Mouse (Mus musculus): ENCODE measurements at regions not wholly inside any gene's neighbourhood (a gene's known extent, or its start where the extent isn't known, plus 50 kb on each side); places are given as distances from the start of the nearest gene placed in this dataset.
A peak's percentile ranks its signal among the peaks of the same experiment; 100 is the strongest.

DNA sequence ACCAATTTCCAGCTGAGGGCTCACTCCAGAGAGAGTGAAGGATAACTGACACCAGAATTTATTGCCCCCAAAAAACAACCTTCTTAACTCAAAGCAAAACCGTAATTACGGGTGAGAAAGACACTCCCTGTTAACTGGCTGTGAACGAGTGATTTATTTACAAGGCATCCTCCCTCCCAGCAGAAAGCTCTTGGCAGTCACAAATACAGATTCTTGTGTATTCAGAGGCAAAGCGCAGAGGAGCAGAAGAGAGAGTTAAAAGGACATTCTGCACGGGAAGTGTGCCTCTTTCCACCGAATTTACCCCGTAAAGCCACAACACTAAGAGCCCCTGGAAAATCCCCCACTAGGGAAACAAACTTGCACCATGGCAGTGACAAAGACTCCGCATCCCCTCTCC, 312.3 kb upstream of the Jarid2 start:
- DNase-seq, result no peak
- TF ChIP-seq POLR2A (IDR thresholded peaks at IDR 0.05; ENCODE audit: borderline replicate concordance, extremely low read depth, low read depth, low read length) (no peak), CTCF (IDR thresholded peaks at IDR 0.05; ENCODE audit: insufficient read depth, low read length) (no peak)
- Histone ChIP-seq H3K4me3 (replicated peaks; ENCODE audit: extremely low read depth, low read depth, low read length) (no peak overlapping the region), H3K4me1 (ENCODE audit: control insufficient read depth, insufficient read depth, low read length) (peaks cover 5% of the 10 kb centered on the region; the same call in 1 of the 2 replicates)
- WGBS, result 44% methylated on average over 8 of the region's 8 CpGs

DNA sequence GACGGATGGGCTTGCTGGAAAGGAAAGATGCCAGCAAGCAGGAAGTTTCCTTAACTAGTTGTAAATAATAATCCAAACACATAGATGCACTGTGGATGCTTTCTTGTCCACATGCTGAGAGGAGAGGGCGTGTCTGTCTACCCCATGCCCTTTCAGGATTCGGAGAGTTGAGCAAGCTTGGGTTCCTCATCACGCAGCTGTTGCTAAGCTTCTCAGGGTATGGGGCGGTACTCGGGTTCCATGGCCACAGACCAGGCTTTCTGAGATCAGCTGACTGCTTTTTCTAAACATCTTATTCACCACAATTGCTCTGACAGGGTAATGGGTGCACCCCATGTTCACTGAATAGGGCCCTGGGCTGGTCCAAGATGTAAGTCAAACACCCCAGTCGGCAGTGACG, 310.2 kb upstream of the Jarid2 start:
- no peak for DNase-seq
- TF ChIP-seq POLR2A (IDR thresholded peaks at IDR 0.05; ENCODE audit: borderline replicate concordance, extremely low read depth, low read depth, low read length) (no peak), CTCF (IDR thresholded peaks at IDR 0.05; ENCODE audit: insufficient read depth, low read length) (no peak)
- Histone ChIP-seq H3K4me3 (replicated peaks; ENCODE audit: extremely low read depth, low read depth, low read length) (no peak overlapping the region), H3K4me1 (ENCODE audit: control insufficient read depth, insufficient read depth, low read length) (peaks cover 5% of the 10 kb centered on the region; the same call in 1 of the 2 replicates)
- 81% methylated on average over 8 of the region's 8 CpGs for WGBS

GRCm38 (mm10) chr13:44419472-44420226, 309.6 kb upstream of the Jarid2 start:
- peak; percentile 30 for DNase-seq
- Histone ChIP-seq H3K4me3 (replicated peaks; ENCODE audit: extremely low read depth, low read depth, low read length) (no peak overlapping the region), H3K4me1 (ENCODE audit: control insufficient read depth, insufficient read depth, low read length) (peaks cover 5% of the 10 kb centered on the region; the same call in 1 of the 2 replicates)
- no peak for TF ChIP-seq CTCF (IDR thresholded peaks at IDR 0.05; ENCODE audit: insufficient read depth, low read length)
- TF ChIP-seq POLR2A (IDR thresholded peaks at IDR 0.05; ENCODE audit: borderline replicate concordance, extremely low read depth, low read depth, low read length), result no peak
- WGBS, result 25% methylated on average over 14 of the region's 15 CpGs

DNA sequence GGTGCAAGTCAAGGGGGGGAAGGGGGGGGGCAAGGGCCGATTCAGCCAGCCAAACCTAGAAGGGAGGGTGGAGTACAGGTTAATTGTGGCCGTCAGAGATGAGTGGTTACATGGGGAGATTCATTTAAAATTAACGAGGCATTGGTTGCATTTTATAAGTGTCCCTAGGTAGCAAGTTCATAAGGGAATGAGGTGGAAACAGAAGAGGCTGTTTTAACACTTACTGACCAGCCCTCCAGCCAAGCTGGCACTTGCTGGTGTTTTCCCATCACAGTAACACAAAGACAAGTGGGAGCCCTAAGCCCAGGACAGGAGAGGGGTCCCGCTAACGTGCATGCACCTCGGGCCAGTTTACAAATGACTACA, 309.1 kb upstream of the Jarid2 start:
- TF ChIP-seq POLR2A (IDR thresholded peaks at IDR 0.05; ENCODE audit: borderline replicate concordance, extremely low read depth, low read depth, low read length), result no peak
- TF ChIP-seq CTCF (IDR thresholded peaks at IDR 0.05; ENCODE audit: insufficient read depth, low read length), result no peak
- 41% methylated on average over 6 of the region's 6 CpGs for WGBS
- DNase-seq, result no peak
- Histone ChIP-seq H3K4me1 (ENCODE audit: control insufficient read depth, insufficient read depth, low read length) (peaks cover 5% of the 10 kb centered on the region; the same call in 1 of the 2 replicates), H3K4me3 (replicated peaks; ENCODE audit: extremely low read depth, low read depth, low read length) (no peak overlapping the region)

DNA sequence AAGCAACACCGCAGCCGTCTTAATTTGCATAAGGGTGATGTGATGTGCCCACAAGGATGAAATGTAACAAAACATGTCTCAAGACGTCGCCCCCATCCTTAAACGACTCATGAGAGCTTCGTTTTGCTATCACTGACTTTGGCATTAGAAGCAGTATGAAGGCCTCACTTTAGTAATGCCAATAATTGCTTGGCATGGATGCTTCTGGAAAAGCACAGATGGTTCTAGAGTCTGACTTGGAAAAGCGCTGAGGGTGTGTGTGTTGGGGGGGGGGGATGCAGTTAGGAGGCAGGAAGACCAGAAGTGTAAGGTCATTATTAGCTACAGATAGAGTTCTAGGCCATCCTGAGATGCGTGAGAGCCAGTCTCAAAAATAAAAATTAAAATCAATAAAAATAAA, 308.3 kb upstream of the Jarid2 start:
- H3K4me3 ChIP-seq (replicated peaks; ENCODE audit: extremely low read depth, low read depth, low read length), result no peak overlapping the region
- WGBS, result 96% methylated on average over 8 of the region's 8 CpGs
- TF ChIP-seq POLR2A (IDR thresholded peaks at IDR 0.05; ENCODE audit: borderline replicate concordance, extremely low read depth, low read depth, low read length), result no peak
- no peak for TF ChIP-seq CTCF (IDR thresholded peaks at IDR 0.05; ENCODE audit: insufficient read depth, low read length)

DNA sequence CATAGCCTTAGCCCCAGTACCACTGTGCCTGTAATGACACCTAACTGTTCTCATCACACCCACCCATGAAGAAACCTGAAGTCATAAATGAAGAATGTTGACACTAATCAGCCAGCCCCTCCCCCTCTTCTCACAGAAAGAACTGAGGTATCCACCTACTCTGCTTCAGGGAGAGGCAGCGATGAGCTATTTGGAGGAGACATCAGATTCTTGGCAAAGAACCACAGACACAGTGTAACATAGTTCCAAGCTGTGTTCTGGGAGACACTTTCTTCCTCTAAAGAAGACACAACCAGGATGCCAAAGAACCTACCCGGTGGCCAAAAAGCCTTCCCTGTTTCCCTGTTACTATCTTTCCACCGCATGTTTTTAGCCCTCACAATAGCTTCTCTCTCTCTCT, 307.8 kb upstream of the Jarid2 start:
- Histone ChIP-seq H3K4me3 (replicated peaks; ENCODE audit: extremely low read depth, low read depth, low read length) (no peak overlapping the region), H3K4me1 (ENCODE audit: control insufficient read depth, insufficient read depth, low read length) (peaks cover 5% of the 10 kb centered on the region; the same call in 1 of the 2 replicates)
- TF ChIP-seq POLR2A (IDR thresholded peaks at IDR 0.05; ENCODE audit: borderline replicate concordance, extremely low read depth, low read depth, low read length), result no peak
- TF ChIP-seq CTCF (IDR thresholded peaks at IDR 0.05; ENCODE audit: insufficient read depth, low read length), result no peak
- whole genome bisulfite sequencing, result 83% methylated on average over 3 of the region's 3 CpGs
- no peak for DNase-seq

More for the DNA sequence above, 308.3 kb upstream of the Jarid2 start:
- H3K4me1 ChIP-seq (ENCODE audit: control insufficient read depth, insufficient read depth, low read length), result peaks cover 5% of the 10 kb centered on the region; the same call in 1 of the 2 replicates
- no peak for DNase-seq

- Histone ChIP-seq H3K4me3 (replicated peaks; ENCODE audit: extremely low read depth, low read depth, low read length) (no peak overlapping the region), H3K4me1 (ENCODE audit: control insufficient read depth, insufficient read depth, low read length) (peaks cover 5% of the 10 kb centered on the region; the same call in 1 of the 2 replicates)
- WGBS, result 91% methylated on average over 5 of the region's 5 CpGs
- no peak for TF ChIP-seq POLR2A (IDR thresholded peaks at IDR 0.05; ENCODE audit: borderline replicate concordance, extremely low read depth, low read depth, low read length)
- TF ChIP-seq CTCF (IDR thresholded peaks at IDR 0.05; ENCODE audit: insufficient read depth, low read length), result no peak
- no peak for DNase-seq
Observed at GRCm38 (mm10) chr13:44421922-44422321, 307.4 kb upstream of the Jarid2 start.

- Histone ChIP-seq H3K4me3 (replicated peaks; ENCODE audit: extremely low read depth, low read depth, low read length) (no peak overlapping the region), H3K4me1 (ENCODE audit: control insufficient read depth, insufficient read depth, low read length) (no peaks in the 10 kb centered on the region)
- 88% methylated on average over 8 of the region's 8 CpGs for WGBS
- no peak for DNase-seq
- TF ChIP-seq CTCF (IDR thresholded peaks at IDR 0.05; ENCODE audit: insufficient read depth, low read length), result no peak
- TF ChIP-seq POLR2A (IDR thresholded peaks at IDR 0.05; ENCODE audit: borderline replicate concordance, extremely low read depth, low read depth, low read length), result no peak
Observed at GRCm38 (mm10) chr13:44430492-44430891, 298.8 kb upstream of the Jarid2 start.

- TF ChIP-seq POLR2A (IDR thresholded peaks at IDR 0.05; ENCODE audit: borderline replicate concordance, extremely low read depth, low read depth, low read length) (no peak), CTCF (IDR thresholded peaks at IDR 0.05; ENCODE audit: insufficient read depth, low read length) (no peak)
- Histone ChIP-seq H3K4me3 (replicated peaks; ENCODE audit: extremely low read depth, low read depth, low read length) (no peak overlapping the region), H3K4me1 (ENCODE audit: control insufficient read depth, insufficient read depth, low read length) (no peaks in the 10 kb centered on the region)
- no peak for DNase-seq
- 56% methylated on average over 1 of the region's 1 CpGs for WGBS
Observed at GRCm38 (mm10) chr13:44437709-44438108, 291.6 kb upstream of the Jarid2 start.

DNA sequence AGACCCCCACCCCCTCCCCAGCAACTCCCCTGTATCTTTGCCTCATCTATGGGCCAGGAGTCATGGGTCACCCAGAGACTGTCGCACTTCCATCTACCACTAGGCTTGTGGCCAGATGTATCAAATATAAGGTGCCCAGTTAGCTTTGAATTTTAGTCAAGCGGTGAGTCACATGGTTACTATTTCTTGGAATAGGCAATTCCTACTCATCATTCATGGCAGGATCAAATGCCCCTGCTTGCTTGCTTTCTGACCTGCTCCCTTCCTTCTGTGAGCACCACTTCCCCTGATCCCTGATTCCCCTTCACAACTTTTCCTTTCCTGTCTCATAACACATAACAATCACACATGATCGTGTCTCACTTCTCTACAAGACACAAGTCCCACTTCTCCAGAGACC, 288.2 kb upstream of the Jarid2 start:
- WGBS, result 89% methylated on average over 3 of the region's 3 CpGs
- TF ChIP-seq CTCF (IDR thresholded peaks at IDR 0.05; ENCODE audit: insufficient read depth, low read length) (no peak), POLR2A (IDR thresholded peaks at IDR 0.05; ENCODE audit: borderline replicate concordance, extremely low read depth, low read depth, low read length) (no peak)
- no peak for DNase-seq
- no peaks in the 10 kb centered on the region for H3K4me1 ChIP-seq (ENCODE audit: control insufficient read depth, insufficient read depth, low read length)
- H3K4me3 ChIP-seq (replicated peaks; ENCODE audit: extremely low read depth, low read depth, low read length), result no peak overlapping the region

Measured in lung, adult 2 months (tissue).